Mouse (Mus musculus) NIH3T3 (cell line): ENCODE results near the gene Ralb.

ENCODE experiments used
- DNase-seq: peaks from one replicate; pipeline ENCODE4 v3.0.0-alpha.2; 2012; ENCODE audit warnings: low read depth

Ralb gene

DNA sequence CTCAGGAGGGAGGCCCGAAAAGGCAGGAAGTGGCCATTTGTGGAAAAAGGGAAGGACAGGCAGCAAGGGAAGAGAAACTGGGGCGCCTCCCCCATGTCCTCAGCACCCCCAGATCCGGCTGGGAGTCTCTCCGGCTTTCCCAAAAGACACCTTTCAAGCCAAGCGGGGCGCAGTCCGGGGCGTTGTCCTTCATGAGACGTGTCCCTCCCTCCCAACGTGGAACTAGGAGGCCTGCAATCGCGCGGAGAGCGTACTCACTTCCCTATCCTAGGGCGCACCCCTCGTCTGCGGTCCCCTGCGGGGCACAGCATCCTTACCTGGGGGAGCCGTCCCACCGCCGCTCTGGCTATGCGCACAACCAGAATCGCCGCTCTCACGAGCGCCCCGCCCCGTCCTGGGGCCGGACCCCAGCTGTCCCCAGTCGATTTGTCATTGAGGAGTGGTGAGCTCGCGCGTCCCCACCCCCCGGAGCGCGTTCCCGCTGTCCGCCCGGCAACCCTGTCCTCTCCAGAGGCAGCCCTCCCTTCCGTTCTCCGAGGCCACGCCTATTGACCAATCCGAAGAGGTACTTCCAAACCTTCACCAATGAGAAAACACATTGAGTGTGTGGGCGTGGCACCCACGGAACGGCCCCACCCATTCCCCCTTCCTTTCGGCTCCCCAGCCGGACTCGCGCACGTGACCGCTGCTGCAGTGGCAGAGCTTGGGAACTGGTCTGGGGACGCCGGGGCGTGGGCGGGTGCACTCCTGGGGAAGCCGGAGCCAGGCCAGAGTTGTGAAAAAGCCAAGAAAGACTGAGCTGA lies at the start of gene Ralb:
Ralb (minus strand) TSS at position 535 of the 803 bp plus-strand sequence.
- DNase-seq: peak; percentile 98

DNA sequence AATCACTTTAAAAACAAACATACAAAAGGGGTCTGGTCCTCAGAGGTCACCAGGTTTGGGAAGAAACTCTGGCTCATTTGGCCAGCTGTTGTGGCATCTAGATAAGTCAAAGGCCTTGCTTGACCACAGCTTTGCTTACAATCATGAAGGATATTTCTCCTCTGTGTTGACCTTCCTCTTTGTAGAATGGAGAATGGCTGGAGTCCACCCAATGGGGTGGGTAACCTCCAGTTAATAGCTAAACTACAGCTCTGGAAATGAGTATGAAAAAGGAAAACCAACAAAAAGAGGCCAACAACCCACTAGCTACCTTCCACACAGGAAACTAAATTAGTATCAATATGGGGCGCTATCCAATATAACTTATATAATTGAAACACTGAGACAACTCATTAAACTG lies 47.1 kb upstream of the Ralb start:
- DNase-seq: no peak

DNA sequence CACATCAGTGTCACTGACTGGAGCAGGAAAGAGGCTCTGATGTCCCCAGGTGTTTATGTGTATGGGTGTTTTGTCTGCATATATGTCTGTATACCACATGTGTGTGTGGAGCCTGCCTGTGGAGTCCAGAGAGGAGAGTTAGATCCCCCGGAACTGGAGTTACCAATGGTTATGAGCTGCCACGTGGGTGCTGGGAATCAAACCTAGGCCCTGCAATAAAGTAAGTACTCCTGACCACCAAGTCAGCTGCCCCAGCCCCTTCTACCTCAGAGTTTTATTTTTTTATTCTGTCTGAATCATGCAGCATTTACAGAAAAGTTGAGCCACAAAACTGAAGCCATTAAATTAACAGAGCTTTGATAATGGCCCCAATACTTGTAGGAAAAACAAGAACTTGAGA lies 45.5 kb upstream of the Ralb start:
- no peak for DNase-seq

DNA sequence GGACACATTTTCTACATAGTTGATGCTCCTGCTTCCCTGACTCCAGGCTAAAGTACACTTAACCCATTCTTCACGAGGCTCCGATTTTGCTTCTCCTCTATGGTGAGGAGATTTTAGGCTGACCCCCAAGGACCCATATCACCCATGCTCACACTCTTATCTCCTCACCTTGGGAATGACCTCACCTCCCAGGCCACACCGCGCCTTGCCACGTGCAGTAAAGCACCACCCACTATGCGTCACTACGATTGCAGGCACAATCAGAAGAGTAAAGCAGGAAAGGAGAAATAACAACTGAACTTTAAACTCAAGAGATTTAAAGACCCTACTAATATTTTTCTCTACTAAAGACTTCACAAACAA lies 44.7 kb upstream of the Ralb start:
- DNase-seq: no peak

DNA sequence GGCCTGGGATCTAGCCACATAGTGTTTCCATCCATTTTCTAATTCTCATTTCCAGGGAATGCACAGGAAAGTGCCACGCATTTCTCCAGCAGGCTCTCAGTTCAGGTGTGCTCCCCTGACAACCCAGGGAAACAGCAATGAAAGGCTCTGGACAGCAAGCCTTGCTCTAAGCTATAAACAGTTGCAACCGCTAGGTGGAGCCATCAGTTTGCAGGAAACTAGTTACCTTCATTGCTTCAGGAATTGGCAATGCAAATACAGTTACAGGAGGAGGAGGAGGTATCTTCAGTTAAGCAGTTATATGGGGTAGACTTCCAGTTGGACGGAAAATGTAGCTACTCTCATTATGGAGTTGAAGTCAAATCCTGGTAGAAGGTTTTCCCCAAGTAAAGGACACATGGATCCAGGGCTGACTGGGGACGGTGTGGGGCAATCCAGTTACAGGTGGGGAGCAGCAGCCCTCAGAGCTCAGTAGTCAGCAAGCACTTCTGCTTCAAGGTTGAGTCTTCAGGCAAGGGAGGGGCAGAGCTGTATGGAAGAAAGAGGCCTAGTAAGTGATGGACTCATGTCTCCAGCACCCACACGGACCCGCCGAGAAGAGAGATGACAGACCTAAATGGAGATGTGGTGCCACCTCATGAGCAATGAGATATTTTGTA lies 44.2 kb upstream of the Ralb start:
- peak; percentile 91 for DNase-seq

DNA sequence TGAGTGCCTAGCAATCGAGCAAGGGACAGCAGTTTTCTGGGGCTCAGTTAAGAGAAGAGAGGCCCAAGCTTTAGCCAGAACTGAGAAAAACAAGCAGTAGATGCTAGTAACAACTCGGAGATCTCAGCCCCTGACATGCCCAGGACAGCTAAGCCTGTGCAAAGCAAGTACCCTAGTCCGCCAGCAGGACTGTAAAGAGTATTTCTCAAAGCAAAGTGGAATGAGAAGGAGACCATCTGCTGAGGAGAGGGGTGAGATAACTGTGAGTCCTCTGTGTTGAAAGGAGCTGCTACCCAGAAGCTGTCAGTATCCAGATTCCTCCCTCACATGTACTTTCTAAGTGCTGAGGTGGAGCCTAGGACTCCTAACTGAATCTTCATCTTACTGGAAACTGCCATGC lies 41.9 kb upstream of the Ralb start:
- no peak for DNase-seq

DNA sequence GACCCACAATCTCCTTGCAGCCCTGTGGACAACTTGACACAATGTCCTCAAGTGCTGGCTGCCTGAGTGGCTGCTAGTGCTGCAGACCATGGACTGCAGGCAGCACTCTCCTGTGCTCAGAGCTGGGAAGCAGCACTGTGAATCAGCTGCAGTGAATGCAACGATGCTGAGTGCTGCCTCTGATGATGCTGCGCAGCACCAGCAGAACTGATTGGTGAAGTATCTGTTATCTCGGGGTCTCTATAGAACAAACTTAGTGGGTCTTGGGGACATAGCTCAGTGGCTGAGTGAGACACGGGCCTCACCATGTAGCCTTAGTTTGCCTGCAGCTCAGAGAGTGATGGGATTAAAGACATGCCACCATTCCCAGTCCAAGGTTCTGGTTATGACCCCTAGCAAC lies 41.1 kb upstream of the Ralb start:
- DNase-seq: no peak

DNA sequence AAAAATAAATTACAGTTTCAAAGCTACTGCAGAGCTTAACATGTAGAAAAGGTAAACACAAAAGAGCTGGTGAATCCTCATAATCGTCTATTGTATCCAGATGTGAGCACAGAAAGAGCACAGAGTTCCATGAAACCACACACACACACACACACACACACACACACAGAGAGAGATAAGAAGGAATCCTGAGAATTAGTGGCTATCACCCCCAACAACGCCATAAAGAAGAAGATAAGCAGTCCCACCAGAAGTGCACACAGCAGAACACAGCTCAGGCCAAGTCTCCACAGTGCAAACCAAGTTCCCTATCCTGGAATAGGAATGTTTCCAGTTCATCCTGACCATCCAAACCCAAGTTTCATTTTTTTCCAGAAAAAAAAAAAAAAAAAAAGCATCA lies 40.6 kb upstream of the Ralb start:
- no peak for DNase-seq

DNA sequence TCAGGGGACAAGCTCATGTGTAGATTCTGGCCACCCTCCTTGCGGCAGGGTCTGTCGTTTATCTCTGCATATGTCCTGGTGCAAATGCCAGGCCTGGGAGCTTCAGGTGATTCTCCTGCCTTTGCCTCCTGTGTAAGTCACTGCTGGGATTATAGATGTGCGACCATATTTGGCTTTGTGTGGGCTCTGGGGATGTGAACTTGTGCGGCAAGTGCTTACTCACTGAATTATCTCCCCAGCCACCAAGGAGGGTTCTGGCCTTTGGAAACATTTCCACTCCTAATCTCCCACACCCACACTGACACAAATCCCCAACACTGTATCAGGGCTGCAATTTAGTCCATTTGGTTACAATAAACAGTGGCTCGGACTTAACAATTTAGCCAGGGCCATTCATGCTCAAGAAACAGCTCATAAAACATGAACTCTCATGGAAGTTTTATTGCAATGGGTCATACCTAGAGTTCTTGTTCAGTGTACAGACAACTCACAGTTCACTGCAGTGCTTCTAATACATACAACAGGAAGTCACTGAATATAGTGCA lies 40.1 kb upstream of the Ralb start:
- DNase-seq: no peak

DNA sequence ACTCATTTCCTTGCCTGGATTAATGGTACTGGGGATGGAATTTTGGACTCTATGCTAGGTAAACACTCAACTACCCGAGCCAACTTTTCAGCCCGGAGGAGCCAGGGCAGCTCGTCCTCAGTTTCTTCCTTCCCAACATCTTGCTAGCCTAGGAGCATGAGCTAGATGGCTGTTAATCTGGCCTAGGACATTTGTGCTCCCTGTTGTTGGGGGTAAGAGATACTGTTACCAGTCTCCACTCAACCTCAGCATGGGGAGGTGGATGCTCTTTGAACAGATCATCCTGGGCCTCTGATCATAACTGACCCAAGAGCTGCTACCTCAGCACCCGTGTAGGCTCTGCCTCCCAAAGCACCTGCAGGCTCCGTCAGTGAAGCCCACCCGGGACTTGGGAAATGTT lies 38.7 kb upstream of the Ralb start:
- DNase-seq: no peak

DNA sequence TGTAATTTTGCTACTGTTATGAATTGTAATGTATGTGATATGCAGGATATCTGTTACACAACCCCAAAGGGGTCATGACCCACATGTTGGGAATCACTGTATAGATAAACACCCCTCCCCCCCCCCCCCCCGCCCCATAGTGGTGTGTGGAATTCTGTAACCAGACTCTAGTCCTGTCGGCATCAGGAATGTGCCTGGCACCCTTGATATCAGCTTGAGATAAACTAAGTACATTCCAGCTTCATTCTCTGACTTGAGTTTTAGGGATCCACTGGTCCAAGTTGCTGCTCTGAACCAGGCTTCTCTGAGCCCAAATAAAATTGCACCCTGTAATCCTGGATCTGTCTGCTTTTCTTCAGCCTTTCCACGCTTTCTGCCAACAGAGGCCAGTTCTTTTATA lies 37.0 kb upstream of the Ralb start:
- no peak for DNase-seq

DNA sequence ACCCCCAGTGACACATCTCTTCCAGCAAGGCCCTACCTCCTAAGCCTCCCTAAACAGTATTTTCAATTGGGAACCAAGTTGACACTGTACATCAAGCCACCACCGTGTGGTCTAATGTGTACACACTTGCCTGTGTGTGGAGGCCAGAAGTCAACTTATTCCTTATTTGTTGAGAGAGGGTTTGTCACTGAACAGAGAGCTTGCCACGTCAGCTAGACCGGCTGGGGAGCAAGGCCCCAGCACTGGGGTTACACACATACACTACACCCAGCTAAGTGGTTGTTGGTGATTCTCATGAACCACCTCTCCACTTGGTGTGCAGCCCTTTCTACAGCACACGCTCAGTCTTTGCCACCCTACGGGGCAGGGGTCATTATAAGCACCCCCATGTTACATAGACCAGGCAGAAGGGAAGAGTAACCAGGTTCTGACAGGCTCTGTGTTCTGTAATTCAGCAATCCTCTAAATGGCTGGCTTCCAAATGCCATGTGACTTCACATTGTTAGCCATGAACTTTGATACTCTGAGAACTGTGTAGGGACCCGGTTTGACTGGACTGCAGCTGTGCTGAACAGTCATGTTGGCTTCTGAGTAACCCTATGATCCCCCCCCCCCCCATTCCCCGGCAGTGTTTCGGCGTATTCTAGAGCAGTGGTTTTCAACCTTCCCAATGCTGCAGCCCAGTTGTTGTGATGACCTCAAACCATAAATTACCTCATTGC lies 36.4 kb upstream of the Ralb start:
- DNase-seq: peak; percentile 9

DNA sequence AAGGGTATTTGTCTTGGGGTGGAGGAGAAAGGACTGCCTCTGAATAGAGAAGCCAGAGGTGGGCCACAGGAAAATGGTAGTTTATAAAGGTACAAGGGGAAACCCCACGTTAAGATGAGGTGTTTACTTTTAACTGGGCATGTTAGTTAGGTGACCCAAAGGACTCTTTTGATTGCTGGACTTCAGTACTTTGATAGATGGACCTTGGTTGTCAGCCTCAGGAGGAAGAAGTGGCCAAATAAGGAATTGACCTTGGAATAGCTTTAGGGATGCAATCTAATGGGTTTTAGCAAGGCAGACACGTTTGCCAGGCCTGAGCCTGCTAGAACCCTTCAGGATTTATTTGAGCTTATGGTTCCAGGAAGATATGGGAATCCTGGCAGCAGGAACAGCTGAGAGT lies 34.7 kb upstream of the Ralb start:
- no peak for DNase-seq

DNA sequence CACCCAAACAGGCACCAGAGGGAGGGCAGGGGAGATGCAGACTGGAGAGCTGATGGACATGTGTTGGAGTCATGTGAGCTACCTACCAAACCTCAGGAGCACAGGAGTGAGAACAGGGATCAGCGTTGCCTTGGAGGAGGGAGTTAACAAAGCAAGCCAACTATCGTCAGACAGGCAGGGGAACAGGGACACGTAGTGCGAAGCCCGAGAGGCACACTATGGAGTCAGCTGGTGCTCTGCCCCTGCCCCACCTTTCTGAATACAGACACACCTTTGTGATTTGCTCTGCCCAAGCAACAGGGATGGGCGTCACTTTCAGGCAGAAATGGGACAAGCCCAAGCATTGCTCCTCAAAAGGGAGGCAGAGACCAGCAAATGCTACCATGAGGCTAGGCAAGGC lies 33.1 kb upstream of the Ralb start:
- DNase-seq: no peak

DNA sequence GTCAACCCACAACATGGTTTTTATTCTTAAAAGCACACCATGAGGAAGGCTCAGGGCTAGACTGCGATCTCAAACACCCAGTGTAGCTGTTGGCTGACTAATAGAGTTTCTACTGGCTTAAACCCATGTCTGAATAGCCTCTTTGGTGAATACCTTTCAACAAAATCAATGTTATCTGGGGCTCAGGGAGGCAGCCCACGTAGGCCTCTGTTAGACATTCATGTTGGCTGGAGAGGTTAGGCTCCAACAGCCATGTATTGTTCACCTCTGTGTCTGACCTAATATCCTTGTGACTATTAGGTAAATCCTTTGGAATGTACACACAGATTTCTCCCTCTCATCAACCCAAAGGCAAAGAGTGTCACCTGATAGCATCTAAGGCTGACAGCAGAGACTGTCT lies 31.5 kb upstream of the Ralb start:
- no peak for DNase-seq

DNA sequence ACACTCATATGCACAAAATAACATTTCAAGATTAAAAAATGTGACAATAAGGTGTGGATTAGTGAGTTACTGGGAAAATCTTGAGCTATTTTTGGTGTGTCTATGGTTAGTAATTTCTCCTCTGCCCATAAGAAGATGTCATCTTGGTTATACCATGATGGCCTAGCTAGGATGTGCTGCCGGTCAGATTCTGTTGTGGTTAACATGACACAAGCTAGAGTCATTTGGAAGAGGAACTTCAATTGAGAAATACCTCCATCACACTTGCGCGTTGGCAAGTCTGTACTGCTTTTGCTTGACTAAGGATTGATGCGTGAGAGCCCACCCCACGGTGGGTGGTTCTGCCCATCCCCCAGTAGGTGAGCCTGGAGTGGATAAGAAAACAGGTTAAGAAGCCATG lies 29.7 kb upstream of the Ralb start:
- DNase-seq: no peak

DNA sequence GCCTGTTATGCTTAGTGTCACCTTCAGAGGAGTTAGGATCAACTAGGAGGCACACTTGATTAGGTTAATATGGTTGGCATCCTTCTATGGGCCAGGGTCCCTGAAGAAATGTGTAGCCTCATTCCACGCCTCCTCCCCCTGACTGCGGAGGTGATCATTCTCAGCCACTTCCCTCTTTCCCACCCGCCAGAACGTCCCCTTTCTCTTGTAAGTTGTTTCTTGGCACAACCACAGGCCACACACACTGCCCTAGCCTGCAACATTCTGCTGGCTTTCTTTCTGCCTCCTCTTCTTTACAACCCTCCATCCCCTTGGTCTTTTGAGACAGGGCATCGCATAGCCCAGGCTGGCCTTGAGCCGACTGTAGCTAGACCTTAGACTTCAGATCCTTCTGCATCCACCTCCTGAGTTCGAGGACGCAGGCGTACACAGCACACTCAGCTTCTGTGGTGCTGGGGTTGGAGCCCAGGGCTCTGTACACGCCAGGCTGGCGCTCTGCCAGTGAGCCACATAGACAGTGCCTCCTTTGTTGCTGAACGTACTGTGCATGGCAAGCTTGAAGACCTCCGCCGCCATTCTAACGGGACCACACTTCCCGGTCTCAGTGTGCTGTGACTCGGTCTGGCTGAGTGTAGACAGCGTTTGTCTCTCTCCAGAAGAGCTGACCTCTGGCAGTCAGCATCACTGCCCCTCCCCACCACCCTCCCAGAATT lies 28.7 kb upstream of the Ralb start:
- no peak for DNase-seq

DNA sequence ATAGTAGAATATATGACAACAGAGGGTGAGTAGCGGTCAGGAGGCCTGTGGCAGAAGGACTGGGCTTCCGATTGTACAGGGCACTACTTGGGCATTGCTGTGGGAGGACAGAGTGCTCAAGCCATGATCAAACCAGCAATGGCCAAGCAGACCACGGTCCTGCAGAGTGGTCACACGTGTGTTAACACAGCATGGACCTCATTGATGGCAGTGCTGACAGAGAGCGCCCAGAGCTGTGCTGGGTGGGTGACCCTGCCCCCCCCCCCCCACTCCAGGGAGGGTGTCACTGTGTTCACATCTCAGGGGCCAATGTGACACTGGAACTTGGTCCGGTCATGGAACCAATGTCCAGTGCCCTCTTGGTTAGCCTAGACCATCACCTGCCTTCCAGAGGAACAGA lies 27.6 kb upstream of the Ralb start:
- DNase-seq: no peak

DNA sequence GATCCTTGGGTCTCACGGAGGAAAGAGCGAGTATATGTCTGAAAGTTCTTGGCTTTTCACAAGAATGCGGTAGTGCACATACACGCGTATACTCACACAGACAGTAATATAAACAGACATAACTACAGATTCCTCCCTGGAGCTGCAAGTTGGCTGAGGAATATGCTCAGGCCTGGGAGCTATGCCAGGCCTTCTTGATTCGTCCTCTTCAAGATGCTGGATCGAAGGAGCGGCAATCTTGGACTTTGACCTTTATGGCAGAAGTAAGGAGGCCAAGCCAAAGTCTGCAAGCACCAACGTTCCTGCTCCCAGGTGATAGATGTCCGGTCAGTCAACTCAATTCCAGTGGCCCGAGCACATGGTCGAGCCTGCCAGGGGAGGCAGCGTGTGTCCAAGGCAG lies 26.3 kb upstream of the Ralb start:
- peak; percentile 54 for DNase-seq

DNA sequence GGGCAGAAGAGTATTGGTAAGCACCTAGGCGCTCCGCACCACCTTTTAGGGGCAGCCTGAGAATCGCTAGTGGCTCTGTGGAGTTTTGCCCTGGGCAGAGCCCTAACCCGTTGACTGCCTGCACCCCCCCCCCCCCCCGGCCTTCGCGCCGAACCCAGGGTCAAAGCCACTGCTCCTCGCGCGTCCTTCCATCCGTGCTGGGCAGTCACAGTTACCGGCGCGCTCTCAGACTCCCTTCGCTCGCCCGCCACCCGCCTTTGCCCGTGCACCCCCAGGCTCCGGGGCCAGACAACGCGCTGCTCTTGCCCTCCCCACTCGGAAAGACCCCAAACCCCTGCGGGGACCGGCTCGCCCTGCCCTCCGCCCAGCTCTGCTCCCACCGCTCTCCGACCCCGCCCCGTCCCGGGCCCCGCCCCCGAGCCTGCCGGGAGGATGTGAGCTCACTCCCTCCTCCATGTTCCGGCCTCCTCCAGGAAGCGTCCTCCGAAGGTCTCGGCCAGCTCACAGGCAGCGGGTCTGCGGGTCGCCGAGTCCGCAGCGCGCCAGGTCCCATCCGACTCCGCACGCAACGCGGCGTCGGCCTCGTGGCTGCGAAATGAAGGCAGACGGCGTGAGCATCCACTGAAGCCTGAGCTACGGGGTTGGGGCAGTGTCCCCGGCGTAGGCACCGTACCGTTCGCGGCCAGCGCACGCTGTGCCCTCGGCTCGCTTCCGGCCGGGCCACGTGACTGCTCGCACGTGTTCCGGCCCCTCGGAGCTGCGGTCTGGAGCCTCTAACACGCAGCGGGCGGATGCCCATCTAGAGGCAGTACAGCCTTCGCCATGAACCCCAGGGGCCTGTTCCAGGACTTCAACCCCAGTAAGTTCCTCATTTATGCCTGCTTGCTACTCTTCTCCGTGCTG lies 21.3 kb upstream of the Ralb start, which contains the start of gene Tmem185b:
Tmem185b (plus strand) TSS at position 472 of the 903 bp plus-strand sequence.
- peak; percentile 76 for DNase-seq

DNA sequence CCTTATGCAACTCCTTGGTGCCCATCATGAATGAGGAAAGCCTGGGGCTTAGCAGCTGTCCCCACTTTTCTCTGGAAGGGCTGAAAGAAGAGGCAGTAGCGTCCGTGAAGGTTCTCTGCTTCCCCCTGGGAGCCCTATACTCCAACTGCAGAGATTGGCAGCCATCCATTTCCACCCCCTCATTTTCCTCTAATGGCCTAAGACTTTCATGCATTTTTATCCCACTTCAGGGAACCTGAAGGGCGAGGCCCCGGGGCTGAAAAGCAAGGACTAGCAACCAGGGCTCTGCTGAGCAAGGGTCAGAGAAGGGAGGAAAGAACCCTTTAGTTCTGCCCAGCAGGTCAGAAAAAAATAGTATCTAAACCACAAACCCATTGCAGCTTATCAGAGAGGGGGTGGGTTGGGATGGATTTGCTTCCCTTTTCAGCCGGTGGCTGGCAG lies 20.4 kb upstream of the Ralb start:
- peak; percentile 67 for DNase-seq
